Mouse (Mus musculus) liver, postnatal 0 days (tissue): ENCODE results near the gene Tfe3. TPM values are rescaled to one million over a fixed set of nuclear protein-coding genes. Genes with fewer than 3 reads are reported as not detected.
"Not testable (repeated sequence)": the region's sequence is repeated elsewhere in the genome, so short reads cannot be mapped to it uniquely, and the experiment has no call there.

Experiments used
- ATAC-seq: fragments of 200-750 bp; cut with Nextera tagmentation; 2 replicates; pipeline ENCODE4 v1.8.0; 2017; ENCODE audit warnings: mild to moderate bottlenecking, moderate library complexity
- DNase-seq: peaks from one replicate; pipeline ENCODE4 v3.0.0-alpha.2; 2016
- H3K27ac ChIP-seq: fragments of 300-500 bp; sonication (generic); 2 replicates; pipeline ENCODE4 v1.5.1; 2014; ENCODE audit warnings: antibody characterized with exemption, moderate library complexity, mild to moderate bottlenecking, low read depth
- H3K27me3 ChIP-seq: fragments of 300-500 bp; sonication (generic); 2 replicates; pipeline ENCODE4 v1.6.1; 2014; ENCODE audit warnings: low read length, control low read depth, mixed read lengths; ENCODE audit not compliant: insufficient read depth
- H3K36me3 ChIP-seq: fragments of 300-500 bp; sonication (generic); replicated peaks from 2 replicates; pipeline ENCODE4 v1.6.1; 2014; ENCODE audit warnings: mild to moderate bottlenecking, control low read depth, low read length, moderate library complexity, mixed read lengths; ENCODE audit not compliant: insufficient read depth
- H3K4me1 ChIP-seq: fragments of 300-500 bp; sonication (generic); 2 replicates; pipeline ENCODE4 v1.6.1; 2014; ENCODE audit warnings: antibody characterized with exemption, mild to moderate bottlenecking, control low read depth; ENCODE audit not compliant: insufficient read depth
- H3K4me2 ChIP-seq: fragments of 300-500 bp; sonication (generic); 2 replicates; pipeline ENCODE4 v1.6.1; 2014; ENCODE audit warnings: low read depth, mild to moderate bottlenecking, low read length, moderate library complexity, mixed read lengths
- H3K4me3 ChIP-seq: fragments of 300-500 bp; sonication (generic); 2 replicates; pipeline ENCODE4 v1.5.1; 2014; ENCODE audit warnings: low read depth, low read length
- H3K9ac ChIP-seq: fragments of 300-500 bp; sonication (generic); replicated peaks from 2 replicates; pipeline ENCODE4 v1.6.1; 2014; ENCODE audit warnings: mild to moderate bottlenecking, moderate library complexity
- H3K9me3 ChIP-seq: fragments of 300-500 bp; sonication (generic); 2 replicates; pipeline ENCODE4 v1.6.1; 2016; ENCODE audit warnings: mild to moderate bottlenecking, control low read depth, low read length, mixed read lengths
- CTCF ChIP-seq: sonication (generic); IDR thresholded peaks from 2 replicates; pipeline ENCODE4 v1.5.1; 2016; ENCODE audit warnings: antibody characterized with exemption, low read depth
- EP300 ChIP-seq: IDR thresholded peaks from 2 replicates; pipeline ENCODE4 v1.6.1; 2016; ENCODE audit warnings: antibody characterized with exemption, low read depth, mild to moderate bottlenecking
- WGBS: fragments of 180-500 bp; shearing (Covaris S2); extraction: QIAGEN DNeasy Blood & Tissue Kit; methylation state at CpG from one replicate; pipeline ENCODE4 v1.1.7; 2014; ENCODE audit not compliant: insufficient replicate concordance; 5-methylcytosine and 5-hydroxymethylcytosine counted together
- polyA plus RNA-seq: library from polyadenylated mRNA; unstranded; fragments of >200 nt; fragmentation: Nextera tagmentation; extraction: Ambion mirVana; gene quantifications from 2 replicates; pipeline ENCODE4 v1.2.1, GENCODE M21; 2015

Tfe3 gene
- polyA plus RNA-seq, 1 experiment from 2014 or later = 10.3 TPM

DNA sequence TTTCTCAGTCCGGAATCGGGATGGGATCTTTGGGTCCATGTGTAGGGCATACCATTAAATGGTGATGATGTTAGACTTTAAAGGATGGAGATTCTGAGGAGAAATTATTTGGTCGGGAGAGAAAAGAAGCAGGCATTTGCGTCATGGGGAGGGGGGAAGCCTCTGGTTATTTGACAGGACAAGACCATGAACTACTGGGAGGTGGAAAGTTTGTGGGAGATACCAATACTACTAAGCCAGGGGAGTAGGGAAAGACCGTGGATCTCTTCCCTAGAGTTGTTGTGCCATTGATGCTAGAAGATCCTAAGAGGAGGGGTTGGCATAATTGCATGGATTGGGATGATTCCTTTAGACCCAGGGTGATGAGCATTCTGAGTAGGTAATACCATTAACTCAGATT is 27.9 kb downstream of the Tfe3 start:
- Histone ChIP-seq H3K4me3 (peak overlapping the region; percentile 74), H3K27me3 (no peaks in the 10 kb centered on the region), H3K4me1 (peaks cover 5% of the 10 kb centered on the region; the same call in 1 of the 2 replicates), H3K27ac (peak overlapping the region; percentile 53), H3K4me2 (peak overlapping the region; percentile 75), H3K36me3 (no peaks in the 10 kb centered on the region; the same call in 1 of the 2 replicates), H3K9ac (peak overlapping the region; percentile 71), H3K9me3 (no peaks in the 10 kb centered on the region)
- TF ChIP-seq CTCF (no peak), EP300 (no peak)
- DNase-seq = no peak
- ATAC-seq = peak; percentile 37
- 16% methylated on average over 5 of the region's 5 CpGs for WGBS

DNA sequence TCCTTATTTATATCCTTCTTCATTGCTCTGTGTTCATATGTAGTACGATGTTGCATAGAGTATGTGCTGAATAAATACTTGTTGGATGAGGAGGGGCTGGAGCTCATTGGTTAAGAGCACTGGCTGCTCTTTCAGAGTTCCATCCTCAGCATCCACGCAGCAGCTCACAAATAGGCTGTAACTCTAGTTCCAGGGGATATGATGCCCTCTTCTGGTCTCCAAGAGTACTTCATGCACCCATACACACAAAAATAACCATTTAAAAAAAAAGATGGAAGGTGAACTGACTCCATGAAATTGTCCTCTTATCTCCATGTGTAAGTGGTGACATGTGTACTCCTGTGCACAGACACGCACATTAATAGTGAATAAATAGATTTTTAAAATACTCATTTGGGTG is 31.0 kb downstream of the Tfe3 start:
- no peak overlapping the region for H3K27ac ChIP-seq
- no peak overlapping the region for H3K4me3 ChIP-seq
- H3K9ac ChIP-seq = no peak overlapping the region
- no peaks in the 10 kb centered on the region; the same call in 1 of the 2 replicates for H3K36me3 ChIP-seq
- H3K9me3 ChIP-seq = no peaks in the 10 kb centered on the region
- no peak for TF ChIP-seq EP300
- TF ChIP-seq CTCF = peak; percentile 64
- H3K4me1 ChIP-seq = peaks cover 5% of the 10 kb centered on the region; the same call in 1 of the 2 replicates
- H3K27me3 ChIP-seq = no peaks in the 10 kb centered on the region
- 44% methylated on average over 3 of the region's 3 CpGs for WGBS
- no peak overlapping the region for H3K4me2 ChIP-seq
- DNase-seq (no peak), ATAC-seq (no peak)

DNA sequence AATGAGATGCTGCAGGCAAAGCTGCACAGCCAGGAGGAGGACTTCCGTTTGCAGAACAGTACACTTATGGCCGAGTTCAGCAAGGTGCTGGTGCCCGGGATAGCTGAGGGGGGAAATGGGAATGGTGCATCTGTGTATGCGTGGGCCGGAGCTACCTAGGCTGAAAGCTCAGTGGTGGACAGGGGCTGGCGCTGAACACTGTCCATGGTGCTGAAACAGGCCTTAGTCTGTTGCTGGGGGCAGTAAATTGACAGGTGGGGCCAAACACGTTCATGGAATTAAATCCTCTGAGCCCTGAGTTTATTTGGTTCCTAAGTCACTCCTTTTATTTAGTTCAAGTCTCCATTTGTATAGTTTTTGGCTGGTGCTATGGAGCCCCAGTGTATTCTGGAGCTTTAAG is 32.7 kb downstream of the Tfe3 start:
- no peak for ATAC-seq
- Histone ChIP-seq H3K4me1 (peaks cover 5% of the 10 kb centered on the region; the same call in 1 of the 2 replicates), H3K9me3 (no peaks in the 10 kb centered on the region), H3K4me3 (no peak overlapping the region), H3K36me3 (peaks cover 7% of the 10 kb centered on the region), H3K27ac (no peak overlapping the region), H3K27me3 (no peaks in the 10 kb centered on the region), H3K9ac (no peak overlapping the region), H3K4me2 (no peak overlapping the region)
- DNase-seq = peak; percentile 44
- TF ChIP-seq EP300 = no peak
- TF ChIP-seq CTCF = no peak
- 44% methylated on average over 7 of the region's 7 CpGs for WGBS

DNA sequence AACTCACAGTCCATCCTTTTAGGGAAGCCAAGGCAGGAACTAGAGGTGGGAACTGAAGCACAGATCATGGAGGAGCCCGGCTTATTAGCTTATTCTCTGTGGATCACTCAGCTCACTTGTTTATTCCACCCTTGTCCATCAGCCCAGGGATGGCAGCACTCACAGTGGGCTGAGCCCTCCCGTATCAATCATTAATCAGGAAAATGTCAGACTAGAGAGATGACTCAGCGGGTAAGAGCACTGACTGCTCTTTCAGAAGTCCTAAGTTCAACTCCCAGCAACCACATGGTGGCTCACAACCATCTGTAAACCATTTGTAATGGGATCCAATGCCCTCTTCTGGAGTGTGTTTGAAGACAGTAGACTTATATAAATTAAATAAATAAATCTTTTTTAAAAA is 35.0 kb downstream of the Tfe3 start:
- TF ChIP-seq EP300 = no peak
- 0 out of 2 replicates have a peak, but pooled peaks have one; percentile 17 for TF ChIP-seq CTCF
- no peak overlapping the region for H3K27ac ChIP-seq
- no peak overlapping the region for H3K9ac ChIP-seq
- no peaks in the 10 kb centered on the region for H3K9me3 ChIP-seq
- 54% methylated on average over 3 of the region's 3 CpGs for WGBS
- no peaks in the 10 kb centered on the region for H3K27me3 ChIP-seq
- H3K36me3 ChIP-seq = peaks cover 12% of the 10 kb centered on the region
- DNase-seq (no peak), ATAC-seq (peak; percentile 86)
- H3K4me3 ChIP-seq = no peak overlapping the region
- H3K4me2 ChIP-seq = no peak overlapping the region
- H3K4me1 ChIP-seq = no peaks in the 10 kb centered on the region

DNA sequence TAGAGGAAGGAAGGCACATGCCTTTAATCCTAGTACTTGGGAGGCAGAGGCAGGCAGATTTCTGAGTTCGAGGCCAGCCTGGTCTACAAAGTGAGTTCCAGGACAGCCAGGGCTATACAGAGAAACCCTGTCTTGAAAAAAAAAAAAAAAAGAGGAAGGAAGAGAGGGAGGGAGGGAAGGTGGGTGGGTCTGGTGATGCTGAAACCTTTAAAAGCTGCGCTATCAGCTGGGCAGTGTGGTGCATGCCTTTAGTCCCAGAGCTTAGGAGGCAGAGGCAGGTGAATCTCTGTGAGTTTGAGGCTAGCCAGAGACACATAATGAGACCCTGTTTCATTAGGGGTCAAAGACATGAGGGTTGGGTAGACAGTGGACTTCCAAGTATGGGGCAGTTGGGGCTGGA is 39.8 kb downstream of the Tfe3 start:
- H3K4me2 ChIP-seq, H3K4me1 ChIP-seq, H3K4me3 ChIP-seq, H3K27me3 ChIP-seq, ATAC-seq, H3K9ac ChIP-seq, H3K27ac ChIP-seq, DNase-seq, H3K9me3 ChIP-seq: not testable (repeated sequence)
- H3K36me3 ChIP-seq = peaks cover 29% of the 10 kb centered on the region
- 73% methylated on average over 2 of the region's 2 CpGs for WGBS

DNA sequence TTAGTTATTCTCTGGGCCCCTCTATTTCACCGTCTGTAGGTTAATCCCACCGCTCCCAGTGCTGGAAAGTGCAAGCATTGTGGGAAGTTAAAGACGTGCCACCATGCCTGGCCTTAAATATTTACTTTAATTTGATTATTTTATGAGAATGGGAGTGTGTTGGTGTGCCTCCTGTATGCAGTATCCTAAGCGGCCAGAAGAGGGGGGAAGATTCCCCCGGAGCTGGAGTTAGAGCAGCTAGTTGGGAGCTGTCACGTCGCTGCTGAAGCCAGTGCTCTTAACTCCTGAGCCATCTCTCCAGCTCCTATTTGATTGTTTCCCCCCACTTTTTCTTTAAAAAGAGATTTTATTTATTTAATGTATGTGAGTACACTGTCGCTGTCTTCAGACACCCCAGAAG is 52.7 kb downstream of the Tfe3 start:
- not testable (repeated sequence) for H3K9me3 ChIP-seq, H3K9ac ChIP-seq, H3K4me2 ChIP-seq, H3K27me3 ChIP-seq, H3K4me3 ChIP-seq, H3K4me1 ChIP-seq, H3K27ac ChIP-seq
- DNase-seq (peak; percentile 54), ATAC-seq (peak; percentile 56; the same call in 1 of the 2 replicates)
- peaks cover 19% of the 10 kb centered on the region for H3K36me3 ChIP-seq
- WGBS = 53% methylated on average over 8 of the region's 8 CpGs
- TF ChIP-seq CTCF = peak; percentile 70
